ENCODE assay signal across 14 mouse cellular contexts in genomic region chr17:5755489-5755888, GRCm38 (mm10).
"Had no signal": no experiment of that assay in that cellular context is flagged by ENCODE, and none has a peak within 500 bp of the region (broad histone marks: within the 10 kb centered on the region; RNA-seq: fewer than 3 reads in every experiment).

No protein-coding gene starts in this region.

- H3K4me2 ChIP-seq: lung, embryonic 15.5 days; midbrain, embryonic 11.5 days; midbrain, embryonic 13.5 days; midbrain, embryonic 15.5 days; neural tube, embryonic 12.5 days; stomach, embryonic 15.5 days had no signal

- H3K27me3 ChIP-seq: lung, embryonic 15.5 days; midbrain, embryonic 13.5 days; neural tube, embryonic 12.5 days; stomach, embryonic 15.5 days had no signal

- H3K36me3 ChIP-seq: lung, embryonic 15.5 days; midbrain, embryonic 13.5 days; midbrain, embryonic 15.5 days; neural tube, embryonic 12.5 days; stomach, embryonic 15.5 days had no signal

- ATAC-seq: lung, postnatal 0 days; midbrain, embryonic 13.5 days; midbrain, embryonic 15.5 days had no signal

- H3K27ac ChIP-seq: lung, embryonic 15.5 days; macrophage; midbrain, embryonic 13.5 days; midbrain, embryonic 15.5 days; neural tube, embryonic 12.5 days; stomach, embryonic 15.5 days; stomach, postnatal 0 days had no signal

- H3K9me3 ChIP-seq: lung, embryonic 15.5 days; midbrain, embryonic 13.5 days; midbrain, embryonic 15.5 days; neural tube, embryonic 12.5 days; stomach, embryonic 15.5 days had no signal

- DNase-seq: lung, adult 2 months; lung, postnatal 14 days; lung, postnatal 36 days; right cerebral cortex, postnatal 14 days had no signal

- H3K4me3 ChIP-seq: lung, embryonic 15.5 days; megakaryocyte, embryonic 14.5 days; midbrain, embryonic 13.5 days; midbrain, embryonic 15.5 days; neural tube, embryonic 12.5 days; stomach, embryonic 15.5 days had no signal

- H3K9ac ChIP-seq: lung, embryonic 15.5 days; midbrain, embryonic 13.5 days; midbrain, embryonic 15.5 days; neural tube, embryonic 12.5 days; stomach, embryonic 15.5 days had no signal
